Comparison of ENCODE assay signal across 8 mouse cellular contexts in the genomic region with DNA sequence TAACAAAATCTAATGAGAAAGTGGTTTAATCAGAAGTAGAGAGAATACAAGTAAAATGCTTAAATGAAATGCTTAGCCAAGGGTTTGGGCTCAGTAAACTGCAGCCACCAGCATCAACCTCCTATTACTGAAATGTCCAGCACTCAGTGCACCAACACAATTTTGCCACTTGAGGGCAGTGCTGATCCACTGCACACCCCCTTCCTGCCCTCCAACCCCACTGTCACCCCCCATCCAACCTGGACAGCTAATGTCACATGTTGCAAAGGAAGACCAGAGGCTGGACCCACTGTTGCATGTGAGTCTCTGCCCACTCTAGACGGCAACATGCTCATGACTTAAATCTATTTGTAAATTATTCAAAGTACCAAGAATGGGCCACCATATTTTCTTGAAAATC.
DNase-seq lines count a peak whose midpoint lies in the region; ATAC-seq and TF ChIP-seq lines count a peak whose summit lies in the region.

No protein-coding gene starts in this region.

- peak; percentile 93 for TF ChIP-seq CTCF in kidney, adult 2 months (conservative IDR thresholded peaks at IDR 0.05; ENCODE audit: insufficient read depth, insufficient read length, low read depth, low read length)
- TF ChIP-seq CTCF in E14TG2a.4 (conservative IDR thresholded peaks at IDR 0.05; ENCODE audit: low read length) = peak; percentile 87

- H3K27me3 ChIP-seq in kidney, adult 2 months (replicated peaks; ENCODE audit: control insufficient read depth, insufficient read depth, low read length) = no peaks in the 10 kb centered on the region
- H3K27me3 ChIP-seq in kidney, embryonic 16.5 days (ENCODE audit: insufficient read depth, low read length) = no peaks in the 10 kb centered on the region
- H3K27me3 ChIP-seq in E14TG2a.4 (ENCODE audit: insufficient read depth, low read length) = peaks cover 11% of the 10 kb centered on the region; the same call in 1 of the 2 replicates
- H3K27me3 ChIP-seq in forebrain, embryonic 12.5 days = no peaks in the 10 kb centered on the region
- no peaks in the 10 kb centered on the region for H3K27me3 ChIP-seq in neural tube, embryonic 13.5 days

- no peak overlapping the region for H3K27ac ChIP-seq in kidney, adult 2 months (ENCODE audit: insufficient read depth, low read depth, low read length)
- no peak overlapping the region for H3K27ac ChIP-seq in kidney, embryonic 16.5 days (ENCODE audit: low read length)
- H3K27ac ChIP-seq in forebrain, embryonic 12.5 days = no peak overlapping the region
- H3K27ac ChIP-seq in neural tube, embryonic 13.5 days (replicated peaks) = no peak overlapping the region

- peak; percentile 42 for DNase-seq in kidney, adult 2 months
- DNase-seq in adrenal gland, postnatal 14 days = peak; percentile 77
- DNase-seq in layer of hippocampus, postnatal 14 days (ENCODE audit: low spot score in 2 of 2) = peak; percentile 23 to 39
- no peak for DNase-seq in spleen, postnatal 14 days (ENCODE audit: low spot score in 2 of 2)

- H3K4me1 ChIP-seq in kidney, adult 2 months (ENCODE audit: control insufficient read depth, insufficient read depth, low read length) = no peaks in the 10 kb centered on the region
- H3K4me1 ChIP-seq in kidney, embryonic 16.5 days (ENCODE audit: insufficient read depth, low read length) = no peaks in the 10 kb centered on the region
- no peaks in the 10 kb centered on the region for H3K4me1 ChIP-seq in E14TG2a.4 (replicated peaks; ENCODE audit: low read depth, low read length)
- H3K4me1 ChIP-seq in forebrain, embryonic 12.5 days = no peaks in the 10 kb centered on the region
- no peaks in the 10 kb centered on the region for H3K4me1 ChIP-seq in neural tube, embryonic 13.5 days (replicated peaks)

- no peak for TF ChIP-seq POLR2A in kidney, adult 2 months (IDR thresholded peaks at IDR 0.05; ENCODE audit: low read depth, low read length)

- H3K36me3 ChIP-seq in kidney, adult 2 months (ENCODE audit: control insufficient read depth, insufficient read depth, low read length) = no peaks in the 10 kb centered on the region
- H3K36me3 ChIP-seq in kidney, embryonic 16.5 days (ENCODE audit: insufficient read depth, low read length) = no peaks in the 10 kb centered on the region
- no peaks in the 10 kb centered on the region for H3K36me3 ChIP-seq in E14TG2a.4 (ENCODE audit: insufficient read depth, low read length)
- no peaks in the 10 kb centered on the region for H3K36me3 ChIP-seq in forebrain, embryonic 12.5 days (replicated peaks)
- no peaks in the 10 kb centered on the region for H3K36me3 ChIP-seq in neural tube, embryonic 13.5 days

- WGBS in kidney, adult 2 months = 54% methylated on average over 1 of the region's 1 CpGs
- whole genome bisulfite sequencing in kidney, embryonic 16.5 days = 46% methylated on average over 1 of the region's 1 CpGs
- WGBS in forebrain, embryonic 12.5 days = 52% methylated on average over 1 of the region's 1 CpGs
- WGBS in neural tube, embryonic 13.5 days = 63% methylated on average over 1 of the region's 1 CpGs

- no peak for ATAC-seq in kidney, embryonic 16.5 days (ENCODE audit: low FRiP score, low TSS enrichment)
- peak; percentile 66 for ATAC-seq in forebrain, embryonic 12.5 days (ENCODE audit: low FRiP score)
- peak; percentile 17; the same call in 1 of the 2 replicates for ATAC-seq in neural tube, embryonic 13.5 days (ENCODE audit: low read depth)

- H3K4me3 ChIP-seq in kidney, adult 2 months (ENCODE audit: insufficient read depth, low read depth, low read length) = no peak overlapping the region
- no peak overlapping the region for H3K4me3 ChIP-seq in kidney, embryonic 16.5 days (ENCODE audit: low read length)
- H3K4me3 ChIP-seq in E14TG2a.4 (replicated peaks; ENCODE audit: low read length) = no peak overlapping the region
- no peak overlapping the region for H3K4me3 ChIP-seq in forebrain, embryonic 12.5 days (replicated peaks)
- H3K4me3 ChIP-seq in neural tube, embryonic 13.5 days = no peak overlapping the region

- H3K9ac ChIP-seq in kidney, embryonic 16.5 days (replicated peaks; ENCODE audit: low read length) = no peak overlapping the region
- no peak overlapping the region for H3K9ac ChIP-seq in forebrain, embryonic 12.5 days
- no peak overlapping the region for H3K9ac ChIP-seq in neural tube, embryonic 13.5 days

- no peak overlapping the region for H3K4me2 ChIP-seq in kidney, embryonic 16.5 days (replicated peaks; ENCODE audit: low read depth, low read length)
- H3K4me2 ChIP-seq in forebrain, embryonic 12.5 days = no peak overlapping the region
- H3K4me2 ChIP-seq in neural tube, embryonic 13.5 days = no peak overlapping the region

- no peaks in the 10 kb centered on the region for H3K9me3 ChIP-seq in kidney, embryonic 16.5 days (ENCODE audit: low read length)
- no peaks in the 10 kb centered on the region for H3K9me3 ChIP-seq in E14TG2a.4 (ENCODE audit: low read length)
- H3K9me3 ChIP-seq in forebrain, embryonic 12.5 days = no peaks in the 10 kb centered on the region
- no peaks in the 10 kb centered on the region for H3K9me3 ChIP-seq in neural tube, embryonic 13.5 days

Comparison
In these comparisons a context has a peak if more than half of its experiments do, and no peak if none do; other contexts are left out.
1. DNase-seq: peak in kidney, adult 2 months (single experiment), adrenal gland, postnatal 14 days (single experiment) and layer of hippocampus, postnatal 14 days (2 of 2); none in spleen, postnatal 14 days (0 of 2).